In the genomic region with DNA sequence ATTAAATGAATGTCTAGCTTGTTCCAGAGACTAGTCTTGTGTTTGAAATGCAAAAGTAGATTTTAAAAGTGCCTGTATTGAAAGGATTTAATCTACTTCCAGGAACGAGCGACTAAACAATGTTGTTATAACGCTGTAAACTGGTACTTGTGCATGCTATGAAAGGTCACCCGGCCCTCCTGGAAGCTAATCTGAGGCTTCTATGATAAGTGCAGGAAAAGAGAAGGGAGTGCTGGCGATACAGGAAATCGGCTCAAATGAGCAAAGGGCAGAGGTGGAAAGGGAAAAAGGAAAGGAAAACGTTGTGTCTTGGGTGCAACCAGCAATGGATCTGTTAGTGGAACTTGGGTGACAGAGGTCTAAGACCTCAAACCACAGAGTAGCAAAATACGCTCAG, we compare ENCODE assay signal across 8 mouse cellular contexts. TPM values are rescaled to one million over a fixed set of nuclear protein-coding genes. Genes with fewer than 3 reads are reported as not detected.
DNase-seq lines count a peak whose midpoint lies in the region; ATAC-seq lines count a peak whose summit lies in the region.

No protein-coding gene starts in this region.

- H3K9me3 ChIP-seq in embryonic facial prominence, embryonic 10.5 days: no peaks in the 10 kb centered on the region
- no peaks in the 10 kb centered on the region for H3K9me3 ChIP-seq in hindbrain, embryonic 13.5 days
- no peaks in the 10 kb centered on the region for H3K9me3 ChIP-seq in liver, embryonic 16.5 days (replicated peaks; ENCODE audit: control insufficient read depth, low read length)

- 24% methylated on average over 8 of the region's 8 CpGs for WGBS in embryonic facial prominence, embryonic 10.5 days
- WGBS in hindbrain, embryonic 13.5 days: 31% methylated on average over 8 of the region's 8 CpGs
- WGBS in liver, embryonic 16.5 days (ENCODE audit: insufficient replicate concordance): 9% methylated on average over 8 of the region's 8 CpGs

- DNase-seq in kidney, adult 11 months: peak; percentile 9
- DNase-seq in kidney, postnatal 14 days: no peak
- peak; percentile 22 for DNase-seq in embryonic facial prominence, embryonic 10.5 days (ENCODE audit: low spot score)
- no peak for DNase-seq in spleen, adult 12 weeks (ENCODE audit: low spot score)
- DNase-seq in urinary bladder, postnatal 36 days (ENCODE audit: low spot score in 2 of 2): no peak
- DNase-seq in gastrocnemius, postnatal 4 days (ENCODE audit: low spot score in 2 of 2): no peak

- ATAC-seq in hindbrain, embryonic 13.5 days (ENCODE audit: low FRiP score): no peak
- no peak for ATAC-seq in liver, embryonic 16.5 days (ENCODE audit: low read depth)

- no peak overlapping the region for H3K9ac ChIP-seq in hindbrain, embryonic 13.5 days
- peak overlapping the region; percentile 15; the same call in 1 of the 2 replicates for H3K9ac ChIP-seq in liver, embryonic 16.5 days (ENCODE audit: low read depth, low read length)

- peak overlapping the region; percentile 99 for H3K27ac ChIP-seq in embryonic facial prominence, embryonic 10.5 days (replicated peaks)
- peak overlapping the region; percentile 99 for H3K27ac ChIP-seq in hindbrain, embryonic 13.5 days
- H3K27ac ChIP-seq in liver, embryonic 16.5 days (ENCODE audit: low read length): peak overlapping the region; percentile 55; the same call in 1 of the 2 replicates

- H3K4me2 ChIP-seq in hindbrain, embryonic 13.5 days: peak overlapping the region; percentile 39
- peak overlapping the region; percentile 91 for H3K4me2 ChIP-seq in liver, embryonic 16.5 days (ENCODE audit: low read depth, low read length)

- peaks cover 21% of the 10 kb centered on the region for H3K36me3 ChIP-seq in embryonic facial prominence, embryonic 10.5 days (replicated peaks)
- H3K36me3 ChIP-seq in hindbrain, embryonic 13.5 days: peaks cover 5% of the 10 kb centered on the region
- H3K36me3 ChIP-seq in liver, embryonic 16.5 days (ENCODE audit: control insufficient read depth, insufficient read depth): no peaks in the 10 kb centered on the region

- H3K27me3 ChIP-seq in embryonic facial prominence, embryonic 10.5 days (replicated peaks; ENCODE audit: low read depth, poor library complexity, severe bottlenecking): no peaks in the 10 kb centered on the region
- no peaks in the 10 kb centered on the region for H3K27me3 ChIP-seq in hindbrain, embryonic 13.5 days
- H3K27me3 ChIP-seq in liver, embryonic 16.5 days (ENCODE audit: control insufficient read depth, insufficient read depth, low read depth, low read length): no peaks in the 10 kb centered on the region

- peaks cover 26% of the 10 kb centered on the region for H3K4me1 ChIP-seq in embryonic facial prominence, embryonic 10.5 days
- peaks cover 29% of the 10 kb centered on the region for H3K4me1 ChIP-seq in hindbrain, embryonic 13.5 days (replicated peaks)
- H3K4me1 ChIP-seq in liver, embryonic 16.5 days (ENCODE audit: control insufficient read depth, low read depth, low read length): peaks cover 30% of the 10 kb centered on the region

- peak overlapping the region; percentile 94 for H3K4me3 ChIP-seq in embryonic facial prominence, embryonic 10.5 days
- peak overlapping the region; percentile 89 for H3K4me3 ChIP-seq in hindbrain, embryonic 13.5 days
- peak overlapping the region; percentile 99 for H3K4me3 ChIP-seq in liver, embryonic 16.5 days (ENCODE audit: low read depth, low read length)

RNA-seq across cellular contexts. Expression of a gene that starts 0.3 kb away (rescaled TPM):
- 191 and 195 TPM in 2 replicates for polyA plus RNA-seq in embryonic facial prominence, embryonic 10.5 days (2016; fragmentation: Nextera tagmentation; extraction: Ambion mirVana)
- 190 and 199 TPM in 2 replicates for polyA plus RNA-seq in hindbrain, embryonic 13.5 days (2015; fragmentation: Nextera tagmentation; extraction: Ambion mirVana)
- polyA plus RNA-seq in liver, embryonic 16.5 days (2015; fragmentation: Nextera tagmentation; extraction: Ambion mirVana): 73.6 and 76.3 TPM in 2 replicates
- total RNA-seq in gastrocnemius, postnatal 4 days (2021): 10 to 100 TPM; 74.7 to 75.5 TPM

RNA-seq across cellular contexts. Expression of a gene that starts 28.2 kb away (rescaled TPM):
- 41.3 and 43.1 TPM in 2 replicates for polyA plus RNA-seq in embryonic facial prominence, embryonic 10.5 days (2016; fragmentation: Nextera tagmentation; extraction: Ambion mirVana)
- 11.0 and 15.2 TPM in 2 replicates for polyA plus RNA-seq in hindbrain, embryonic 13.5 days (2015; fragmentation: Nextera tagmentation; extraction: Ambion mirVana)
- polyA plus RNA-seq in liver, embryonic 16.5 days (2015; fragmentation: Nextera tagmentation; extraction: Ambion mirVana): 97.9 and 109 TPM in 2 replicates
- 10 to 100 TPM in 1 of 2 experiments, 1 to 10 TPM in 1; 7.2 to 10.1 TPM for total RNA-seq in gastrocnemius, postnatal 4 days (2021)

RNA-seq across cellular contexts. Expression of a gene that starts 33.5 kb away (rescaled TPM):
- polyA plus RNA-seq in embryonic facial prominence, embryonic 10.5 days (2016; fragmentation: Nextera tagmentation; extraction: Ambion mirVana): 101 and 107 TPM in 2 replicates
- polyA plus RNA-seq in hindbrain, embryonic 13.5 days (2015; fragmentation: Nextera tagmentation; extraction: Ambion mirVana): 107 and 109 TPM in 2 replicates
- polyA plus RNA-seq in liver, embryonic 16.5 days (2015; fragmentation: Nextera tagmentation; extraction: Ambion mirVana): 22.5 and 24.2 TPM in 2 replicates
- total RNA-seq in gastrocnemius, postnatal 4 days (2021): 10 to 100 TPM; 45.0 to 49.5 TPM

RNA-seq across cellular contexts. Expression of a gene that starts 43.4 kb away (rescaled TPM):
- 32.1 and 35.9 TPM in 2 replicates for polyA plus RNA-seq in embryonic facial prominence, embryonic 10.5 days (2016; fragmentation: Nextera tagmentation; extraction: Ambion mirVana)
- 19.5 and 23.4 TPM in 2 replicates for polyA plus RNA-seq in hindbrain, embryonic 13.5 days (2015; fragmentation: Nextera tagmentation; extraction: Ambion mirVana)
- polyA plus RNA-seq in liver, embryonic 16.5 days (2015; fragmentation: Nextera tagmentation; extraction: Ambion mirVana): 18.4 and 19.7 TPM in 2 replicates
- total RNA-seq in gastrocnemius, postnatal 4 days (2021): 10 to 100 TPM; 31.2 to 33.3 TPM

Comparison
In these comparisons a context has a peak if more than half of its experiments do, and no peak if none do; other contexts are left out.
1. DNase-seq: peak in kidney, adult 11 months (single experiment) and embryonic facial prominence, embryonic 10.5 days (single experiment); none in kidney, postnatal 14 days (single experiment), spleen, adult 12 weeks (single experiment), urinary bladder, postnatal 36 days (0 of 2) and gastrocnemius, postnatal 4 days (0 of 2).
2. Peak in every context shown above with its lines, with median percentiles within 50 percentile points of each other: H3K27ac ChIP-seq and H3K4me3 ChIP-seq.